10 mouse cellular contexts compared by ENCODE assay signal in the genomic region with DNA sequence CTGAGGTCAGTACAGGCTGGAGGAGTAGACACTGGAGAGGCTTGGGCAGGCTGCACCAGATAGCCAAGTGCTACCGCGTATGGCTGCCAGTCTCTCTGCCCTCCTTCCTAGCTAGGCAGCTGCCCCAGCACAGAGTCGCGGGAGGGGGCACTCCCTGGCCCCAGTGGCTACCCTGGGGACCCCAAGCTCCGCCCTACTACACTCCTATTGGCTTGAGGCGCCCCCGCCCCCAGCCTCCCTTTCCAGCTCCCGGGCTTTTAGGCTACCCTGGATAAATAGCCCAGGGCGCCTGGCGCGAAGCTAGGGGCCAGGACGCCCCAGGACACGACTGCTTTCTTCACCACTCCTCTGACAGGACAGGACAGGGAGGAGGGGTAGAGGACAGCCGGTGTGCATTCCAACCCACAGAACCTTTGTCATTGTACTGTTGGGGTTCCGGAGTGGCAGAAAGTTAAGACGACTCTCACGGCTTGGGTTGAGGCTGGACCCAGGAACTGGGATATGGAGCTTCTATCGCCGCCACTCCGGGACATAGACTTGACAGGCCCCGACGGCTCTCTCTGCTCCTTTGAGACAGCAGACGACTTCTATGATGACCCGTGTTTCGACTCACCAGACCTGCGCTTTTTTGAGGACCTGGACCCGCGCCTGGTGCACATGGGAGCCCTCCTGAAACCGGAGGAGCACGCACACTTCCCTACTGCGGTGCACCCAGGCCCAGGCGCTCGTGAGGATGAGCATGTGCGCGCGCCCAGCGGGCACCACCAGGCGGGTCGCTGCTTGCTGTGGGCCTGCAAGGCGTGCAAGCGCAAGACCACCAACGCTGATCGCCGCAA. TPM values are rescaled to one million over a fixed set of nuclear protein-coding genes. Genes with fewer than 3 reads are reported as not detected.
DNase-seq lines count a peak whose midpoint lies in the region; ATAC-seq lines count a peak whose summit lies in the region.
"Had no signal": no experiment of that assay in that cellular context is flagged by ENCODE, and none has a peak within 500 bp of the region (broad histone marks: within the 10 kb centered on the region; RNA-seq: fewer than 3 reads in every experiment).

A gene (plus strand): TSS at position 303 of the 836 bp plus-strand sequence.

- H3K9ac ChIP-seq in kidney, embryonic 16.5 days (replicated peaks; ENCODE audit: low read length): no peak within 1 kb of the TSS
- H3K9ac ChIP-seq in forebrain, embryonic 14.5 days (ENCODE audit: low read length): 0 out of 2 replicates have a peak within 1 kb of the TSS, but pooled peaks have one; percentile 25
- 0 out of 2 replicates have a peak within 1 kb of the TSS, but pooled peaks have one; percentile 9 for H3K9ac ChIP-seq in limb, embryonic 11.5 days (ENCODE audit: low read length)
- H3K9ac ChIP-seq in stomach, embryonic 14.5 days (replicated peaks; ENCODE audit: low read depth, low read length): no peak within 1 kb of the TSS

- no peak for DNase-seq in kidney, adult 9 months
- no peak for DNase-seq in forebrain, embryonic 14.5 days (ENCODE audit: low spot score)
- no peak for DNase-seq in limb, embryonic 11.5 days (ENCODE audit: low spot score)
- no peak for DNase-seq in T-cell, adult 2 months (ENCODE audit: low spot score)
- DNase-seq in spleen, adult 12 weeks (ENCODE audit: low spot score): no peak
- no peak for DNase-seq in testis, postnatal 14 days (ENCODE audit: low spot score)
- DNase-seq: thymus, postnatal 36 days had no signal

- H3K36me3 ChIP-seq in kidney, embryonic 16.5 days (ENCODE audit: insufficient read depth, low read length): no peaks in the 10 kb centered on the region
- H3K36me3 ChIP-seq in forebrain, embryonic 14.5 days (ENCODE audit: control insufficient read depth, insufficient read depth, low read length): no peaks in the 10 kb centered on the region
- no peaks in the 10 kb centered on the region for H3K36me3 ChIP-seq in limb, embryonic 11.5 days (ENCODE audit: control insufficient read depth, insufficient read depth, low read length)
- H3K36me3 ChIP-seq in stomach, embryonic 14.5 days (ENCODE audit: control insufficient read depth, insufficient read depth, low read length): no peaks in the 10 kb centered on the region

- H3K27ac ChIP-seq in kidney, embryonic 16.5 days (ENCODE audit: low read length): no peak within 1 kb of the TSS
- H3K27ac ChIP-seq in forebrain, embryonic 14.5 days (ENCODE audit: low read depth, low read length): no peak within 1 kb of the TSS
- no peak within 1 kb of the TSS for H3K27ac ChIP-seq in limb, embryonic 11.5 days (replicated peaks; ENCODE audit: low read depth, low read length)
- H3K27ac ChIP-seq in stomach, embryonic 14.5 days (ENCODE audit: low read length): no peak within 1 kb of the TSS

- peaks cover 11% of the 10 kb centered on the region for H3K4me1 ChIP-seq in kidney, embryonic 16.5 days (ENCODE audit: insufficient read depth, low read length)
- no peaks in the 10 kb centered on the region for H3K4me1 ChIP-seq in forebrain, embryonic 14.5 days (ENCODE audit: control insufficient read depth, insufficient read depth, low read length)
- no peaks in the 10 kb centered on the region for H3K4me1 ChIP-seq in limb, embryonic 11.5 days (ENCODE audit: control insufficient read depth, insufficient read depth, low read length)
- H3K4me1 ChIP-seq in stomach, embryonic 14.5 days (ENCODE audit: control insufficient read depth, insufficient read depth, low read length): peaks cover 4% of the 10 kb centered on the region; the same call in 1 of the 2 replicates

- 4% methylated on average over 44 of the region's 44 CpGs for WGBS in kidney, embryonic 16.5 days
- 4% methylated on average over 44 of the region's 44 CpGs for WGBS in forebrain, embryonic 14.5 days
- WGBS in limb, embryonic 11.5 days: 5% methylated on average over 44 of the region's 44 CpGs
- 4% methylated on average over 44 of the region's 44 CpGs for WGBS in stomach, embryonic 14.5 days

- H3K4me3 ChIP-seq in kidney, embryonic 16.5 days (ENCODE audit: low read length): peak within 1 kb of the TSS; percentile 14
- H3K4me3 ChIP-seq in forebrain, embryonic 14.5 days (ENCODE audit: low read depth, low read length): peak within 1 kb of the TSS; percentile 26
- H3K4me3 ChIP-seq in limb, embryonic 11.5 days (ENCODE audit: low read depth, low read length): peak within 1 kb of the TSS; percentile 22
- peak within 1 kb of the TSS; percentile 2; the same call in 1 of the 2 replicates for H3K4me3 ChIP-seq in stomach, embryonic 14.5 days (ENCODE audit: low read depth, low read length)

- no peak for ATAC-seq in kidney, embryonic 16.5 days (ENCODE audit: low FRiP score, low TSS enrichment)
- ATAC-seq in forebrain, embryonic 14.5 days: no peak
- peak; percentile 55; the same call in 1 of the 2 replicates for ATAC-seq in limb, embryonic 11.5 days (ENCODE audit: insufficient number of reproducible peaks, low FRiP score, low TSS enrichment, low read depth)
- ATAC-seq in stomach, embryonic 14.5 days (ENCODE audit: insufficient number of reproducible peaks, insufficient read depth, low FRiP score, low read depth): no peak

- peaks cover 63% of the 10 kb centered on the region for H3K27me3 ChIP-seq in kidney, embryonic 16.5 days (ENCODE audit: insufficient read depth, low read length)
- peaks cover 39% of the 10 kb centered on the region for H3K27me3 ChIP-seq in forebrain, embryonic 14.5 days (replicated peaks; ENCODE audit: control insufficient read depth, insufficient read depth, low read length)
- peaks cover 50% of the 10 kb centered on the region for H3K27me3 ChIP-seq in limb, embryonic 11.5 days (ENCODE audit: control insufficient read depth, insufficient read depth, low read length)
- peaks cover 41% of the 10 kb centered on the region for H3K27me3 ChIP-seq in stomach, embryonic 14.5 days (ENCODE audit: control insufficient read depth, insufficient read depth, low read length)

- no peaks in the 10 kb centered on the region for H3K9me3 ChIP-seq in kidney, embryonic 16.5 days (ENCODE audit: low read length)
- no peaks in the 10 kb centered on the region for H3K9me3 ChIP-seq in forebrain, embryonic 14.5 days (replicated peaks; ENCODE audit: control insufficient read depth, low read length)
- no peaks in the 10 kb centered on the region for H3K9me3 ChIP-seq in limb, embryonic 11.5 days (ENCODE audit: control insufficient read depth, low read length)
- no peaks in the 10 kb centered on the region for H3K9me3 ChIP-seq in stomach, embryonic 14.5 days (ENCODE audit: control insufficient read depth, low read depth, low read length)

- H3K4me2 ChIP-seq in kidney, embryonic 16.5 days (replicated peaks; ENCODE audit: low read depth, low read length): peak within 1 kb of the TSS; percentile 28; the same call in 1 of the 2 replicates
- H3K4me2 ChIP-seq in forebrain, embryonic 14.5 days (ENCODE audit: low read length): peak within 1 kb of the TSS; percentile 40
- peak within 1 kb of the TSS; percentile 37 for H3K4me2 ChIP-seq in limb, embryonic 11.5 days (ENCODE audit: low read depth, severe bottlenecking)
- peak within 1 kb of the TSS; percentile 26 for H3K4me2 ChIP-seq in stomach, embryonic 14.5 days (replicated peaks; ENCODE audit: low read depth, low read length)

RNA-seq across cellular contexts. Expression of the gene that starts here (rescaled TPM):
- polyA plus RNA-seq in kidney, embryonic 16.5 days (2015; fragmentation: Nextera tagmentation; extraction: Ambion mirVana): 0.69 and 0.81 TPM in 2 replicates
- 0.15 TPM in 1 of 2 replicates, not detected in the other for polyA plus RNA-seq in forebrain, embryonic 14.5 days (2014; fragmentation: Nextera tagmentation; extraction: Ambion mirVana)
- polyA plus RNA-seq in limb, embryonic 11.5 days (2014; fragmentation: Nextera tagmentation; extraction: Ambion mirVana): 22.0 and 23.0 TPM in 2 replicates
- 0.13 and 0.17 TPM in 2 replicates for polyA plus RNA-seq in stomach, embryonic 14.5 days (2014; fragmentation: Nextera tagmentation; extraction: Ambion mirVana)
- polyA plus RNA-seq: liver, adult 2 months had no signal

Comparison
In these comparisons a context has a peak if more than half of its experiments do, and no peak if none do; other contexts are left out.
1. RNA of the gene that starts here (polyA plus RNA-seq): 22.0 to 23.0 TPM in limb, embryonic 11.5 days; 0.69 to 0.81 TPM in kidney, embryonic 16.5 days, 0.13 to 0.17 TPM in stomach, embryonic 14.5 days and 0.15 TPM in forebrain, embryonic 14.5 days; every median in the first group is over 10 times any median in the second.
2. H3K9ac ChIP-seq: peak in forebrain, embryonic 14.5 days (single experiment) and limb, embryonic 11.5 days (single experiment); none in kidney, embryonic 16.5 days (single experiment) and stomach, embryonic 14.5 days (single experiment).
3. Peak in every context shown above with its lines, with median percentiles within 50 percentile points of each other: H3K4me2 ChIP-seq and H3K4me3 ChIP-seq.